Mouse (Mus musculus) central nervous system, embryonic 18 days (tissue): ENCODE data around the gene 4933402N22Rik. TPM values are rescaled to one million over a fixed set of nuclear protein-coding genes. Genes with fewer than 3 reads are reported as not detected.

ENCODE experiments used
- polyA plus RNA-seq: library from polyadenylated mRNA; depleted of rRNA; stranded (reverse); fragments of >200 nt; gene quantifications from 2 replicates; pipeline ENCODE4 v1.2.3, GENCODE M21; 2012; rRNA removed

The 4933402N22Rik gene
- not detected in 2 replicates for polyA plus RNA-seq

GRCm38 (mm10) chr5:11917743-11918142 is at the start of gene 4933402N22Rik:
4933402N22Rik (plus strand) TSS chr5:11918043.

Other genes with a start within 250 kb of the 4933402N22Rik start
- not detected in 2 replicates for gene Gm8922, start 236.1 kb upstream of the 4933402N22Rik start, polyA plus RNA-seq
- gene Gm8926, start 147.5 kb upstream of the 4933402N22Rik start, polyA plus RNA-seq, result not detected in 2 replicates
- gene Gm6465, start 72.5 kb upstream of the 4933402N22Rik start, polyA plus RNA-seq, result not detected in 2 replicates